Comparison of ENCODE assay signal across 8 mouse cellular contexts in the genomic region with DNA sequence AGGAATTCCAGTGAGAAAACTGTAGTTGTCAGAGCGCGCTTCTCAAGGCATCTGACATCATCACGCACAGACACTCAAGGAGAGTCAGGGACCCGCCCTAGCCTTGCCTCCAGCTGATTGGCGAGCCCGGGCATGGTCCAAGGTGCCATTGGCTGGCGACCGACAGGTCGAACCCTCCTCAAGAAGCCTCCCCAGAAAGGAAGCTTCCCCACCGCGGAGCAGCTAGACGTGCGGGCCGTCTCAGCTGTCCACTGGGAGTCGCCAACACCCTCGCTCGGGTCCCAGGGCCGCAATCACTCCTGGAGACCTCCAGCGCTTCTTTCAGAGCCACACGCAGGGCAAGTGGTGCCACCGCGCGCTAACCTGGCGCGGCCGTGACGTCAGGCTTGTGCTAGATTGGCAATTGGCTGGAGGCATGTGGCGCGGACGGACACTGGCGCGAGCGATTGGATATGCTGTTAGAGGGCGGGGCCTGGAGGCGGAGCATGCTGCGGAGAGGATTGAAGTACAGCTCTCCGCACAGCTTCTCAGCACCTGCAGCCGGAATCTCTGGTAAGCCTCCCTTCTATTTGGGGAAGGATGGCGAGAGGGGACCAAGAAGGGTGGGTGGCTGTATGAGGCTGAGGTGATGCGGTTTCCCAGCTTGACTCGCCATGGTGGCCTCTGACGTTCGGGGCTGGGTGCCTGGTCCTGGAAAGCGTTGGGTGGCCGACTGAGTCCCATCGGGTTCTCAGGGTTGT. TPM values are rescaled to one million over a fixed set of nuclear protein-coding genes. Genes with fewer than 3 reads are reported as not detected.
DNase-seq lines count a peak whose midpoint lies in the region; ATAC-seq and TF ChIP-seq lines count a peak whose summit lies in the region.

A gene (plus strand): TSS at position 57 of the 740 bp plus-strand sequence.

- H3K79me2 ChIP-seq in CH12.LX (replicated peaks; ENCODE audit: control insufficient read depth, extremely low read depth, insufficient read depth, poor library complexity, severe bottlenecking), result peaks cover 6% of the 10 kb centered on the region

- H3K4me1 ChIP-seq in CH12.LX (ENCODE audit: control insufficient read depth in 1 of 2, insufficient read depth in 2 of 2), result peaks cover 3 to 11% of the 10 kb centered on the region in 2 experiments; a peak in 2 of 4 replicates
- peaks cover 18% of the 10 kb centered on the region for H3K4me1 ChIP-seq in forebrain, embryonic 12.5 days
- H3K4me1 ChIP-seq in heart, postnatal 0 days (ENCODE audit: control insufficient read depth, insufficient read depth), result 0 out of 2 replicates have a peak, but pooled peaks cover 3% of the 10 kb centered on the region
- peaks cover 7% of the 10 kb centered on the region for H3K4me1 ChIP-seq in liver, embryonic 16.5 days (ENCODE audit: control insufficient read depth, low read depth, low read length)
- peaks cover 27% of the 10 kb centered on the region for H3K4me1 ChIP-seq in neural tube, embryonic 13.5 days (replicated peaks)
- no peaks in the 10 kb centered on the region for H3K4me1 ChIP-seq in testis, adult 2 months (ENCODE audit: control insufficient read depth, insufficient read depth, low read length)

- H3K4me3 ChIP-seq in CH12.LX (replicated peaks in 1 of 3; ENCODE audit: low read depth in 2 of 3, low read length in 2 of 3, poor library complexity in 1 of 3), result peak within 1 kb of the TSS; percentile 61 to 71 (median 64)
- peak within 1 kb of the TSS; percentile 51 for H3K4me3 ChIP-seq in forebrain, embryonic 12.5 days (replicated peaks)
- H3K4me3 ChIP-seq in heart, postnatal 0 days (ENCODE audit: low read depth, low read length), result peak within 1 kb of the TSS; percentile 59
- peak within 1 kb of the TSS; percentile 70 for H3K4me3 ChIP-seq in liver, embryonic 16.5 days (ENCODE audit: low read depth, low read length)
- H3K4me3 ChIP-seq in neural tube, embryonic 13.5 days, result peak within 1 kb of the TSS; percentile 72
- peak within 1 kb of the TSS; percentile 96 for H3K4me3 ChIP-seq in testis, adult 2 months (ENCODE audit: control insufficient read depth, low read depth, low read length)

- TF ChIP-seq POLR2A in CH12.LX (IDR thresholded peaks at IDR 0.05; ENCODE audit: low read depth, low read length), result peak; percentile 98
- TF ChIP-seq POLR2A in testis, adult 2 months (IDR thresholded peaks at IDR 0.05; ENCODE audit: control insufficient read depth, low read depth, low read length), result peak; percentile 86

- peak within 1 kb of the TSS; percentile 64 for H3K4me2 ChIP-seq in CH12.LX (ENCODE audit: insufficient read depth, low read depth, poor library complexity, severe bottlenecking)
- H3K4me2 ChIP-seq in forebrain, embryonic 12.5 days, result peak within 1 kb of the TSS; percentile 62
- peak within 1 kb of the TSS; percentile 69 for H3K4me2 ChIP-seq in heart, postnatal 0 days (ENCODE audit: low read depth, low read length)
- H3K4me2 ChIP-seq in liver, embryonic 16.5 days (ENCODE audit: low read depth, low read length), result peak within 1 kb of the TSS; percentile 90
- H3K4me2 ChIP-seq in neural tube, embryonic 13.5 days, result peak within 1 kb of the TSS; percentile 71

- peak; percentile 98 for DNase-seq in CH12.LX (ENCODE audit: extremely low read depth)
- DNase-seq in c-Kit-positive CD71-positive TER-119-negative erythroid progenitor cells, embryonic 14.5 days (ENCODE audit: low read depth), result peak; percentile 94
- DNase-seq in heart, postnatal 0 days (ENCODE audit: low spot score), result peak; percentile 97
- DNase-seq in kidney, postnatal 4 days, result peak; percentile 97 to 98

- H3K9me3 ChIP-seq in CH12.LX (replicated peaks; ENCODE audit: low read length), result no peaks in the 10 kb centered on the region
- no peaks in the 10 kb centered on the region for H3K9me3 ChIP-seq in forebrain, embryonic 12.5 days
- H3K9me3 ChIP-seq in heart, postnatal 0 days (replicated peaks; ENCODE audit: control insufficient read depth, low read length), result no peaks in the 10 kb centered on the region
- no peaks in the 10 kb centered on the region for H3K9me3 ChIP-seq in liver, embryonic 16.5 days (replicated peaks; ENCODE audit: control insufficient read depth, low read length)
- no peaks in the 10 kb centered on the region for H3K9me3 ChIP-seq in neural tube, embryonic 13.5 days

- under 1% methylated on average over 46 of the region's 46 CpGs for WGBS in forebrain, embryonic 12.5 days
- under 1% methylated on average over 46 of the region's 46 CpGs for WGBS in heart, postnatal 0 days
- WGBS in liver, embryonic 16.5 days (ENCODE audit: insufficient replicate concordance), result under 1% methylated on average over 46 of the region's 46 CpGs
- under 1% methylated on average over 46 of the region's 46 CpGs for WGBS in neural tube, embryonic 13.5 days

- peak within 1 kb of the TSS; percentile 84 for H3K27ac ChIP-seq in CH12.LX (ENCODE audit: insufficient read depth, low read depth)
- H3K27ac ChIP-seq in forebrain, embryonic 12.5 days, result peak within 1 kb of the TSS; percentile 93
- peak within 1 kb of the TSS; percentile 73 for H3K27ac ChIP-seq in heart, postnatal 0 days (ENCODE audit: low read depth)
- H3K27ac ChIP-seq in liver, embryonic 16.5 days (ENCODE audit: low read length), result peak within 1 kb of the TSS; percentile 72
- H3K27ac ChIP-seq in neural tube, embryonic 13.5 days (replicated peaks), result peak within 1 kb of the TSS; percentile 98
- H3K27ac ChIP-seq in testis, adult 2 months (ENCODE audit: control insufficient read depth, insufficient read depth, low read depth, low read length), result peak within 1 kb of the TSS; percentile 94

- in situ Hi-C loops in CH12.LX (cut with MboI; ENCODE audit: low pct_ligation_motif_present, low pct_unique_long_range_greater_than_20kb, low sequenced_read_pairs), result no loop called here

- no peaks in the 10 kb centered on the region for H3K27me3 ChIP-seq in CH12.LX (replicated peaks)
- H3K27me3 ChIP-seq in forebrain, embryonic 12.5 days, result no peaks in the 10 kb centered on the region
- H3K27me3 ChIP-seq in heart, postnatal 0 days (ENCODE audit: control insufficient read depth, insufficient read depth, low read length), result no peaks in the 10 kb centered on the region
- H3K27me3 ChIP-seq in liver, embryonic 16.5 days (ENCODE audit: control insufficient read depth, insufficient read depth, low read depth, low read length), result no peaks in the 10 kb centered on the region
- H3K27me3 ChIP-seq in neural tube, embryonic 13.5 days, result no peaks in the 10 kb centered on the region
- no peaks in the 10 kb centered on the region for H3K27me3 ChIP-seq in testis, adult 2 months (ENCODE audit: control insufficient read depth, insufficient read depth, low read length)

- peaks cover 7 to 20% of the 10 kb centered on the region in 2 experiments for H3K36me3 ChIP-seq in CH12.LX (replicated peaks in 1 of 2; ENCODE audit: control insufficient read depth in 1 of 2, insufficient read depth in 1 of 2, low read length in 1 of 2)
- H3K36me3 ChIP-seq in forebrain, embryonic 12.5 days (replicated peaks), result peaks cover 23% of the 10 kb centered on the region
- H3K36me3 ChIP-seq in heart, postnatal 0 days (replicated peaks; ENCODE audit: control insufficient read depth, insufficient read depth, low read length), result peaks cover 11% of the 10 kb centered on the region; the same call in 1 of the 2 replicates
- peaks cover 8% of the 10 kb centered on the region; the same call in 1 of the 2 replicates for H3K36me3 ChIP-seq in liver, embryonic 16.5 days (ENCODE audit: control insufficient read depth, insufficient read depth)
- peaks cover 22% of the 10 kb centered on the region for H3K36me3 ChIP-seq in neural tube, embryonic 13.5 days
- H3K36me3 ChIP-seq in testis, adult 2 months (ENCODE audit: control insufficient read depth, insufficient read depth, low read length), result no peaks in the 10 kb centered on the region; the same call in 1 of the 2 replicates

- TF ChIP-seq EP300 in CH12.LX (IDR thresholded peaks at IDR 0.05; ENCODE audit: low read length), result no peak
- TF ChIP-seq EP300 in heart, postnatal 0 days (IDR thresholded peaks at IDR 0.05; ENCODE audit: low read depth), result no peak

- no peak for TF ChIP-seq RAD21 in CH12.LX (IDR thresholded peaks at IDR 0.05; ENCODE audit: low read depth, low read length)

- ATAC-seq in forebrain, embryonic 12.5 days (ENCODE audit: low FRiP score), result peak; percentile 99
- ATAC-seq in heart, postnatal 0 days (ENCODE audit: insufficient read depth, low read depth), result peak; percentile 100
- ATAC-seq in liver, embryonic 16.5 days (ENCODE audit: low read depth), result peak; percentile 98
- ATAC-seq in neural tube, embryonic 13.5 days (ENCODE audit: low read depth), result peak; percentile 100

- H3K9ac ChIP-seq in CH12.LX (ENCODE audit: insufficient read depth, low read depth), result peak within 1 kb of the TSS; percentile 64
- H3K9ac ChIP-seq in forebrain, embryonic 12.5 days, result peak within 1 kb of the TSS; percentile 63
- H3K9ac ChIP-seq in heart, postnatal 0 days (replicated peaks; ENCODE audit: low read depth, low read length), result peak within 1 kb of the TSS; percentile 51
- peak within 1 kb of the TSS; percentile 74 for H3K9ac ChIP-seq in liver, embryonic 16.5 days (ENCODE audit: low read depth, low read length)
- peak within 1 kb of the TSS; percentile 84 for H3K9ac ChIP-seq in neural tube, embryonic 13.5 days

- dilution Hi-C loops in CH12.LX (cut with MboI; ENCODE audit: extremely low pct_ligation_motif_present, extremely low pct_unique_long_range_greater_than_20kb, low sequenced_read_pairs), result no loop called here

- no peak for TF ChIP-seq CTCF in CH12.LX (conservative IDR thresholded peaks at IDR 0.05 in 1 of 2, IDR thresholded peaks at IDR 0.05 in 1 of 2; ENCODE audit: low read depth in 2 of 2, low read length in 2 of 2)
- no peak for TF ChIP-seq CTCF in heart, postnatal 0 days (IDR thresholded peaks at IDR 0.05; ENCODE audit: low read depth)
- no peak for TF ChIP-seq CTCF in testis, adult 2 months (IDR thresholded peaks at IDR 0.05; ENCODE audit: control insufficient read depth, insufficient read depth, insufficient replicate concordance, low read depth, low read length)

TF ChIP-seq in CH12.LX, 34 proteins besides CTCF, POLR2A, EP300 and RAD21 (continues in another document):
- TF ChIP-seq HCFC1 (IDR thresholded peaks at IDR 0.05; ENCODE audit: low read depth, low read length), result peak; percentile 65
- no peak for TF ChIP-seq USF2 (conservative IDR thresholded peaks at IDR 0.05; ENCODE audit: low read depth, low read length)
- no peak; the same call in 1 of the 2 replicates for TF ChIP-seq MEF2A (IDR thresholded peaks at IDR 0.05; ENCODE audit: borderline replicate concordance, low read depth, low read length)

RNA-seq across cellular contexts. Expression of the gene that starts here (rescaled TPM):
- total RNA-seq in CH12.LX (2012; rRNA removed), result 36.2 and 57.4 TPM in 2 replicates
- 226 and 253 TPM in 2 replicates for total RNA-seq in CH12.LX (2014; rRNA removed)
- 126 TPM in 2 replicates for polyA plus RNA-seq in CH12.LX (2012; ENCODE audit: insufficient read length, low read depth)
- polyA plus RNA-seq in forebrain, embryonic 12.5 days (2016; fragmentation: Nextera tagmentation; extraction: Ambion mirVana), result 143 and 153 TPM in 2 replicates
- 21.0 and 31.7 TPM in 2 replicates for total RNA-seq in heart, postnatal 0 days (2014; rRNA removed; ENCODE audit: low replicate concordance)
- 27.8 and 29.0 TPM in 2 replicates for polyA plus RNA-seq in heart, postnatal 0 days (2015; fragmentation: Nextera tagmentation; extraction: Ambion mirVana)
- 89.7 and 97.0 TPM in 2 replicates for polyA plus RNA-seq in liver, embryonic 16.5 days (2015; fragmentation: Nextera tagmentation; extraction: Ambion mirVana)
- polyA plus RNA-seq in neural tube, embryonic 13.5 days (2015; fragmentation: Nextera tagmentation; extraction: Ambion mirVana), result 84.2 and 90.0 TPM in 2 replicates
- 15.8 and 22.6 TPM in 2 replicates for polyA plus RNA-seq in testis, adult 2 months (2012; rRNA removed)

Comparison
In these comparisons a context has a peak if more than half of its experiments do, and no peak if none do; other contexts are left out.
1. Peak in every context shown above with its lines: DNase-seq, ATAC-seq, H3K4me3 ChIP-seq and H3K27ac ChIP-seq.